Mouse (Mus musculus) forebrain, embryonic 10.5 days (tissue): ENCODE data around the gene Hdac4. TPM values are rescaled to one million over a fixed set of nuclear protein-coding genes. Genes with fewer than 3 reads are reported as not detected.

Experiments
- DNase-seq: peaks from one replicate; pipeline ENCODE4 v3.0.0-alpha.2; 2017; ENCODE audit warnings: low spot score; ENCODE audit errors: extremely low spot score
- H3K27ac ChIP-seq: fragments of 300-500 bp; sonication (generic); 2 replicates; pipeline ENCODE4 v1.5.1; 2016; ENCODE audit warnings: mild to moderate bottlenecking
- H3K27me3 ChIP-seq: fragments of 300-500 bp; sonication (generic); 2 replicates; pipeline ENCODE4 v1.6.1; 2016; ENCODE audit warnings: mild to moderate bottlenecking; ENCODE audit not compliant: poor library complexity, severe bottlenecking
- H3K36me3 ChIP-seq: fragments of 300-500 bp; sonication (generic); replicated peaks from 2 replicates; pipeline ENCODE4 v1.6.1; 2016; ENCODE audit warnings: mild to moderate bottlenecking, moderate library complexity
- H3K4me1 ChIP-seq: fragments of 300-500 bp; sonication (generic); 2 replicates; pipeline ENCODE4 v1.6.1; 2016
- H3K4me3 ChIP-seq: fragments of 300-500 bp; sonication (generic); 2 replicates; pipeline ENCODE4 v1.5.1; 2016; ENCODE audit warnings: mild to moderate bottlenecking, moderate library complexity
- H3K9me3 ChIP-seq: fragments of 300-500 bp; sonication (generic); 2 replicates; pipeline ENCODE4 v1.6.1; 2016; ENCODE audit warnings: mild to moderate bottlenecking, moderate library complexity
- WGBS: fragments of 180-500 bp; shearing (Covaris S2); methylation state at CpG from one replicate; pipeline ENCODE4 v1.1.7; 2016; 5-methylcytosine and 5-hydroxymethylcytosine counted together
- polyA plus RNA-seq: library from polyadenylated mRNA; unstranded; fragments of >200 nt; fragmentation: Nextera tagmentation; extraction: Ambion mirVana; gene quantifications from 2 replicates; pipeline ENCODE4 v1.2.1, GENCODE M21; 2016

The Hdac4 gene
- polyA plus RNA-seq, 1 experiment from 2014 or later: 20.6 TPM

DNA sequence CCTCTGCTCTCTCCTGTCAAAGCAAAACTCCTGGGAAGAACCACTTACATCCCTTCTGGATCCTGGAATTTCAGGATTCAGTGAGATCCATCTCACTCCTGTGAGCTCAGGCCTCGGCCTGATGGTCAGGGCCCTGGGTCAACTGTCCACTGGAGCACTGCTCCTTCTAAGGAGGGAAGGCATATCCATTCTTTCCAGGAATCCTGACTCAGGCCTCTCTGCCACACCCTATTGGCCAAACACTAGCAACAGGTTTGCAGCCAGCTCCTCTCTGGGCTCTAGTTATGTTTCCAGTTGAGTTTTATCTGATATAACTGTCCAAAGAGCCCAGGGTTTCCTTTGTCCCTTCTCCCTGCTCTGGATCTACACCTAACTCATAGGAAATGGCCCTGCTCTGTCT is 254.4 kb downstream of the Hdac4 start:
- Histone ChIP-seq H3K9me3 (no peaks in the 10 kb centered on the region), H3K4me3 (no peak overlapping the region), H3K4me1 (no peaks in the 10 kb centered on the region), H3K27me3 (no peaks in the 10 kb centered on the region), H3K27ac (no peak overlapping the region), H3K36me3 (peaks cover 81% of the 10 kb centered on the region)
- 91% methylated on average over 1 of the region's 1 CpGs for WGBS
- no peak for DNase-seq

DNA sequence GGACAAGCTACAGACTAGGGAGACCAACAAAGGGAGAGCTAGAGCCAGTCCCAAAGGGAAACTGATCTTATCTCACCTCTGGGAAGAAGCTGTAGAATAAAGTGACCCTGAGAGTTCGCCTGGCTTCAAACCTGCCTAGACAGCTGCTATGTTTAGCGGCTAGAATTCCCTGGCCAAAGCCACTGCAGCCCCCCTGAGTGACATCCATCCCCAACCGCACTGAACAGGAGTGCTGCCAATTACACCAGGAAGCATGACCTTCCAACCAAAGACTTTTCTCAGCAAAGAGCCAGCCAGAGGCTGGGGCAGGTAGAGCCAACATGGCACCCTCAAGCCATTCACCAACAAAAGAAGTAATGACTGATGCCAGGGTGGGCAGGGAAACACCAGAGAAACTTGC is 260.3 kb downstream of the Hdac4 start:
- no peaks in the 10 kb centered on the region for H3K9me3 ChIP-seq
- no peak overlapping the region for H3K27ac ChIP-seq
- 92% methylated on average over 3 of the region's 3 CpGs for WGBS
- DNase-seq: no peak
- no peaks in the 10 kb centered on the region for H3K4me1 ChIP-seq
- H3K36me3 ChIP-seq: peaks cover 76% of the 10 kb centered on the region
- H3K4me3 ChIP-seq: no peak overlapping the region
- no peaks in the 10 kb centered on the region for H3K27me3 ChIP-seq

DNA sequence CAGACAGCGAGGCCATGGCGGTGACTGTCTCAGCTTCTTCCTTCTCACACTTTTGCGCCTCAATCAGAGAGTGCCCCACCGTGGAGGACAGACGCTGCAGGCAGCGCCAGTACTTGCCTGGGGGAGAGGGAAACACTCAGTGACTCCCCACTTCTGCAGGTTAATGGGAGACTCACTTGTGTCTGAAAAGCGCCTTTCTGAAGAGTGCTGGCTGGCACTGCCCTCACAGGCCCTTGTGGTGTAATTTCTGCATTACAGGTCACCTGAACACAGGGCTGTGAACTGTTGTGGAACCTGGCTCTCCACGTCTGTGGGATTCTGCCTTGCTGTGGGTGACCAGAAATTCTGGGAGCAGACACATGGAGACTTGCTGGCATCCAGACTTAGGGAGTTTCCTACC is 261.8 kb downstream of the Hdac4 start:
- no peak for DNase-seq
- WGBS: 88% methylated on average over 8 of the region's 8 CpGs
- H3K9me3 ChIP-seq: no peaks in the 10 kb centered on the region
- no peaks in the 10 kb centered on the region for H3K27me3 ChIP-seq
- no peaks in the 10 kb centered on the region for H3K4me1 ChIP-seq
- no peak overlapping the region for H3K4me3 ChIP-seq
- no peak overlapping the region for H3K27ac ChIP-seq
- H3K36me3 ChIP-seq: peaks cover 79% of the 10 kb centered on the region

DNA sequence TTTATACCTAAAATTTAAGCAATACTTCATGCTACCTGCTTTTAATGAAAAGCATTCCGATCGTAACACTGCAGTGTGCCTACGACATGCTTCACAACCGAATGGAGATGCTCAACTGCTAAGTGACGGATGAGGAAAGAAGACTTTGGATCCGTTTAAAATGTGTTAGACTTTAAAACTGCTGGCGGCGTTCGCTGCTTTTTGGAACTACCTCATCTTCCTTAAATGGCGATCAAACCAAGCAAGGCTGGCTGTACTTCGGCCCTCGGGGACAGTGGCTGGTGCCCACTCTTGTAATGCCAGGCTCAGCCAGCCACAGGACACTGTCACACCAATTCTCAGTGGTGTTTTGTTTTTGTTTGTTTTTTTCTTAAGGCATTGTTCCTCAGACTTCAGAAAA is 263.3 kb downstream of the Hdac4 start:
- 97% methylated on average over 12 of the region's 12 CpGs for WGBS
- Histone ChIP-seq H3K9me3 (no peaks in the 10 kb centered on the region), H3K4me3 (no peak overlapping the region), H3K36me3 (peaks cover 79% of the 10 kb centered on the region), H3K27me3 (no peaks in the 10 kb centered on the region), H3K27ac (no peak overlapping the region), H3K4me1 (no peaks in the 10 kb centered on the region)
- no peak for DNase-seq

DNA sequence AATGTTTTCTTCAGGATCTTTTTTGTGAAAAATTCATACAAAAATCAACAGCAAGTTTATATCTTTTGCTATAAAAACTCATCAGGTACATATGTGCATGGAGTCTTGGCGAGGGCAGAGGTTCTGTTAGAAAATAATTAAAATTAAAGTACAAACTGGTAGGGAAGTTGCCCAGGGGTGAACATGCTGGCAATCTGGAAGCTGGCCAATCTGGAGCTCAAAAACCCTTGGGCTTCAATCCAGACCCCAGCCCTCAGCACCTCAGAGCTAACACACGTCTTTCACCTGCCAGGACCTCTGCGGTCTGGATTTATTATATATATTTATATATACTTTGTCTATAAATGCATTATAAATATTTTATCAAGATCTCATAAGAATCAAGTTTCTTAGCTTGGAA is 263.7 kb downstream of the Hdac4 start:
- DNase-seq: no peak
- Histone ChIP-seq H3K36me3 (peaks cover 75% of the 10 kb centered on the region), H3K27me3 (no peaks in the 10 kb centered on the region), H3K9me3 (no peaks in the 10 kb centered on the region), H3K27ac (no peak overlapping the region), H3K4me3 (no peak overlapping the region), H3K4me1 (no peaks in the 10 kb centered on the region)
- WGBS: 86% methylated on average over 3 of the region's 3 CpGs

DNA sequence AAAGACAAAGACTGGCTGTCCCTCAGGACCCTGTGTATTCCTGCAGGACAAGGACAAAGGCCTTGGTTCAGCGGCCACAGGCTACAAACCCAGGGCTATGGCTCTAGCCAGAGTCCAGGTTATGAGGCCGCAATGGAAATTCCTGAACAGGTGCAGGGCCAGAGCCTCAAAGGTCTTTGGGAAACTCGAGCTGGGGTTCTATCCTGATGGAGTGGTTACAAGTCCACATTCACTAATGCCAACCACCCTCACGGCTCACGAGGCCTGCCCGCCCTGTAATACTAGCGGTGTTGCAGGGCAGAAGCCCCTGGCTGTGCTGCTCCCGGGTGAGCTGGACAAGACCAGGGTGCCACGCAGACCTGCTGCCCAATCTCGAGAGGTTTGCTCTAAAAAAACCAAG is 264.3 kb downstream of the Hdac4 start:
- DNase-seq: no peak
- 93% methylated on average over 10 of the region's 10 CpGs for WGBS
- Histone ChIP-seq H3K27ac (no peak overlapping the region), H3K36me3 (peaks cover 73% of the 10 kb centered on the region), H3K4me1 (no peaks in the 10 kb centered on the region), H3K4me3 (no peak overlapping the region), H3K27me3 (no peaks in the 10 kb centered on the region), H3K9me3 (no peaks in the 10 kb centered on the region)

DNA sequence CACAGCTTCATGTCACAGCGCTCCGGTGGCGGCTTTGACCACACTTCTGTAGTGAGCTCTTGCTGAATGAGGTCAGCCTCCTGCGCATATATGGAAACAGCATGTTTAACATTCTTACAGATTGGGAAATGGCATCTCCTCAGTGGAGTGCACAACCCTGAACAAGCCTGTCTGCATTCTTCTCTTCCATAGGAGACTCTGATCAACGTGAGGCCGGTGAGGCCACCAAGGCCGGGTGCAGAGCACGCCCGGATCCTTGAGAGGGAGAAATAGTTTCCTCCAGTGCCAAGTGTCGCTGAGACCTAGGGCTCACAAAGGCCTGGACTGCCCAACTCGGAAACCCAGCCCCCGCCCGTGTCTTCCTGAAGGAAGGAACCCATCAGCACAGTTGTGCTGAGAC is 266.4 kb downstream of the Hdac4 start:
- Histone ChIP-seq H3K4me1 (no peaks in the 10 kb centered on the region), H3K9me3 (no peaks in the 10 kb centered on the region), H3K36me3 (peaks cover 53% of the 10 kb centered on the region), H3K4me3 (no peak overlapping the region), H3K27me3 (no peaks in the 10 kb centered on the region), H3K27ac (no peak overlapping the region)
- DNase-seq: no peak
- 93% methylated on average over 13 of the region's 13 CpGs for WGBS

DNA sequence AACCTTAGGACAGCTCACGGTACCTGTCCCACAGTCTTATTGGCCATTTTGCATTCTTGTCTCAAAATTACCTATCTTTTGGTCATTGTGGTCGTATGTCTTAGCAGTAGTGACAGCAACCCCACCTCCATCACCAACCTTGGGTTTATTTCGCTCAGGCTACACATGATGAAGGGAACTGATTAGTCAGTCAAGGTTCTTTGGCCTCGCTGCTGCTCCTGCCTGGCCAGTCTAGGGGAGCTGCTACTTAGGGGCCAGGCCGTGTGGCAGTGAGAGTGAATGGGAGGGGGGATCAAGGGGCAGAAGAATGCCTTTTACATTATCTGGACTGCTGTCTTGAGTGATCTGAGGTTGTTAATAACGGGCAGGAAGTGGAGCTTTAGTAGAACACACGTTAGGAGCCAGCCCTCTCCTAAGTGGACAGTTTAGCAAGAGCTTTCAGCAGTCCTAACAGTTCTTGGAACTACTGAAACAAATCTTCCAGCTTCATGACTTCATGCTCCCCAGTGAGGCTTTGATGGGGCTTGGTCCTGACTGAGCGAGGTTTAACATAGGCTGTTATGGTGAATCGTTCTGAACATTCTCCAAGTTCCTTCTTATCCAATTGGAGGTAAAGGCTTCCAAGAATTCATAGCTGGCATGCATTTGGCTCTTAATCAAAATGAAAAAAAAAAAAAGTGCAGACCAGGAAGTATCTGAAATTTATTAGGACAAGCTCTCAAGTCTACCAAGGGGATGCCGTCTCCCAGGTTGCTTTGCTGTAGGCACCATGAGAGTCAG is 267.8 kb downstream of the Hdac4 start:
- DNase-seq: no peak
- H3K27ac ChIP-seq: no peak overlapping the region
- no peak overlapping the region for H3K4me3 ChIP-seq
- H3K9me3 ChIP-seq: no peaks in the 10 kb centered on the region
- 92% methylated on average over 10 of the region's 10 CpGs for WGBS
- no peaks in the 10 kb centered on the region for H3K27me3 ChIP-seq
- peaks cover 39% of the 10 kb centered on the region for H3K36me3 ChIP-seq
- no peaks in the 10 kb centered on the region for H3K4me1 ChIP-seq

DNA sequence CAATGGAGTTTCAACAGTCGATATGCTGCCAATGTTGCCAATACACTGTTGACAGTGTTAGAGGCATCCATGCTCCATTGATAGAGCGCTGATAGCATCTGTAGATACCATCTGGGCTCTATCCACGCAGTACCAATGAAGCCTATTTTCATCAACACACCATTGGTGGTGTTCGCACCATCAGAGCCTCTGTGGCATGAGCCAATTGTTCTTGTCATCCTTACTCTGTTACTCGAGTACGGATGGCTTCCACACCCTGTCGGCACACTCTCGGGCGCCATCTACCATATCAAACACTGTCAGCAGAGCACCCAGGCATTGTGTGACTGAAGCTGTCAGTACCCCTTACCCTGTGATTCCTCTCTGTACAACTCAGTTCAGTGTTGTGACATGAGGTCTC is 271.9 kb downstream of the Hdac4 start:
- H3K4me1 ChIP-seq: peaks cover 9% of the 10 kb centered on the region; the same call in 1 of the 2 replicates
- 91% methylated on average over 9 of the region's 9 CpGs for WGBS

DNA sequence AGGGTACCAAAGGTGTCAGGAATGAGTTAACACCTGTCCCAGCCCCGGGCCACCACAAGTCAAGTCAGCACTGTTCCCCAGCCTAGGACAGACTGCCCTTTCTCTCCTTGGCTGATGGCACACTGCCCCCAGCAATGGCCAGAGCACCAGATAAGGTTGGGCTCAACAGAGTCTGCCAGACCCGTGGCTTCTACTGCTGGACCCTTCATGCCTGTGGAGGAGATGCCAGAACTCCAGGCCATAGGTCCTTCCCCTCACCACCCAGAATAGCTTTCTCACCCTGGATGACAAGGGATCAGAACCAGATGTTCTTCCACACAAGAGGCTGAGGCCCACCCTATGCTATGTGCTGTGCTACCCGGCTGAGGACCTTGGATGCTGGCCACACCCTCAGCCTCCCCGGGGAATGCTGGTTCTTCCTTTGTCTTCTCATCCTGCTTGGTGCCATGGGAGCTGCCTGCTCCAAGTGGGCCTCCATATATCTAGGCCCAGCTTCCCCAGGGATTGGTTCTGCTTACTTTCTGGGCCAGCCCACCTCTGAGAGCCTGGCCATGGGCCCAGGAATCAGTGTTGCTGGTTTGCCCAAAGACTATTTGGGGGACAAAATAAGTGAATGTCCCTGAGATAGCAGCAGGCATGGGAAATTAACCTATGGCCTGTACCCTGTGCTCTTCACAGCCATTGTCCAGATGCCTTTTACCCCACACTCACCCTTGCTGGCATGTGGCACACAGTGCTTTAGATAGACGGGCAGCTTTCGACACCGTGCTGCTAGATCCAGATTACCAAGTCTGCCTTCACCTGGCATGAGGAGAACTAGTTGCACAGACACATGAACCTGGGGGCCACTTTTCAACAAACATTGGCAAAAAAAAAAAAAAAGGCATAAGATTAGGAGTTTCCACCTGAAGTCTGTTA is 273.0 kb downstream of the Hdac4 start:
- H3K36me3 ChIP-seq: peaks cover under 1% of the 10 kb centered on the region; the same call in 1 of the 2 replicates
- WGBS: 88% methylated on average over 7 of the region's 7 CpGs
- DNase-seq: no peak

More for the DNA sequence above, 271.9 kb downstream of the Hdac4 start:
- Histone ChIP-seq H3K27me3 (no peaks in the 10 kb centered on the region), H3K27ac (no peak overlapping the region), H3K9me3 (no peaks in the 10 kb centered on the region), H3K36me3 (peaks cover 10% of the 10 kb centered on the region), H3K4me3 (no peak overlapping the region)
- DNase-seq: no peak

DNA sequence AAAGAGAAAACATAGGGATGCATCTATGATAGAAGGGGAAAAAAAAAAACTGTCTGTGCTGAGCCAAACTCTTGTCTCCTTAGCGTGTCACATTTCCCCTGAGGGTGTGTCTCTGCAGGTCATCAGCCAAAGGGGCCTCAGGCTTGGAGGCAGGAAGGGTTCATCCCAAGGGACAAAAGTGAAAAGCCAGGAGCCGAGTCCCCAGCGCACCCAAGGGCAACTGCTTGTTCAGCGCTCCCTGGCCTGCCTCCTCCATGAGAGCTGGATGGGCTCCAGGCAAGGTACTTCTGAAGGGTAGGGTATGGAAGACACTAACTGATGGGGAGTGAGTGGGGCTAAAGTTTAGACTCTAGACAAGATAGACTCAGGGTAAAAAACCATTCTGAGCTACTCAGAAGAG is 273.8 kb downstream of the Hdac4 start:
- no peaks in the 10 kb centered on the region for H3K27me3 ChIP-seq
- H3K36me3 ChIP-seq: no peaks in the 10 kb centered on the region
- no peak overlapping the region for H3K4me3 ChIP-seq
- WGBS: 94% methylated on average over 4 of the region's 4 CpGs
- peaks cover 9% of the 10 kb centered on the region; the same call in 1 of the 2 replicates for H3K4me1 ChIP-seq
- no peak for DNase-seq
- H3K9me3 ChIP-seq: no peaks in the 10 kb centered on the region
- no peak overlapping the region for H3K27ac ChIP-seq

More for the DNA sequence above, 273.0 kb downstream of the Hdac4 start:
- peaks cover 9% of the 10 kb centered on the region; the same call in 1 of the 2 replicates for H3K4me1 ChIP-seq
- no peaks in the 10 kb centered on the region for H3K9me3 ChIP-seq
- H3K4me3 ChIP-seq: no peak overlapping the region
- no peak overlapping the region for H3K27ac ChIP-seq
- H3K27me3 ChIP-seq: no peaks in the 10 kb centered on the region

DNA sequence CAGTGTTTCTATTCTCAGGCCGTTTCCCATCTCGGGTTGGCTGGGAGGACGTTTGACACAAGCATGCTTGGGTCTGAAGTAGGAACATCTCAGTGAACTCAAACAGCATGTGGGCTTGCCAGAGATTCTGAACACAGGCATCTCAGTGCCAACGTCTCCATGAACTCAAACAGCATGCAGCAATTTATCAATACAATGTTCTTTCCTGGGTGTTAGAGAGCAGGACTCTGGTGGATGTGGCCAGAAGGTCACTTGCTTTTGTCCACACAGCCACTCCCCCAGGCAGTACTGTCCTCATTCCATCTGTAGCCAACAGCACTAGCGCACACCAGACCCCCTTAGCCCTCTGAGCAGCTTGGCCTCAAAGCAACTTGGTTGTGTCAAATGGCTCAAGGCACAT is 274.2 kb downstream of the Hdac4 start:
- H3K9me3 ChIP-seq: no peaks in the 10 kb centered on the region
- H3K4me3 ChIP-seq: no peak overlapping the region
- H3K4me1 ChIP-seq: peaks cover 9% of the 10 kb centered on the region; the same call in 1 of the 2 replicates
- no peaks in the 10 kb centered on the region for H3K27me3 ChIP-seq
- H3K27ac ChIP-seq: no peak overlapping the region
- no peaks in the 10 kb centered on the region for H3K36me3 ChIP-seq
- WGBS: 83% methylated on average over 5 of the region's 5 CpGs
- no peak for DNase-seq
